Comparison of ENCODE assay signal across 8 mouse cellular contexts in the genomic region with DNA sequence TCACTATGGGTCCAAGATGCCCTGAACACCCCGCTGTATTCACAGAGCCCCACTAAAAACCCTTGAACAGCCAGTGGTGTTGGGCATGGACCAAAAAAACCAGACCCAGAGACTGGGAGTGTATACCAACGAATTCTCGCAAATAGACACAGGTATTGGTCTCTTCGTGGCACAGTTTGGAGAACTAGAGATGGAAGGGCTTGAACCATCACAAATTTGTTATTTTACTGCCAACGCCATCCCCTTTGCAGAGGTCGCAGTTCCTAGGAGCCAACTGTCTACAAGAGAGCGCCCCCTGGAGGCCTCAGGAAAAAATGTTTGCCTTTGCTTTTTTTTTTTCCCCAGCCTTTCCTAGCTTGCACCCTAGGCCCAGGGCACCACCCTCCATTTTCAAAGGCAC.
DNase-seq lines count a peak whose midpoint lies in the region; ATAC-seq and TF ChIP-seq lines count a peak whose summit lies in the region.

No protein-coding gene starts in this region.

- ATAC-seq in midbrain, embryonic 15.5 days (replicated peaks): no peak
- ATAC-seq in embryonic facial prominence, embryonic 14.5 days (ENCODE audit: low read depth): no peak

- no peaks in the 10 kb centered on the region for H3K9me3 ChIP-seq in midbrain, embryonic 10.5 days (replicated peaks)
- no peaks in the 10 kb centered on the region for H3K9me3 ChIP-seq in midbrain, embryonic 15.5 days
- no peaks in the 10 kb centered on the region for H3K9me3 ChIP-seq in embryonic facial prominence, embryonic 14.5 days (ENCODE audit: control insufficient read depth, low read length)

- TF ChIP-seq POLR2A in brain, embryonic 14.5 days (IDR thresholded peaks at IDR 0.05; ENCODE audit: borderline replicate concordance, extremely low read depth, insufficient read depth, insufficient read length, poor library complexity, severe bottlenecking): no peak

- DNase-seq in midbrain, embryonic 10.5 days (ENCODE audit: low spot score): no peak
- peak; percentile 59 for DNase-seq in brain, embryonic 14.5 days (ENCODE audit: low read depth)
- DNase-seq in embryonic facial prominence, embryonic 14.5 days (ENCODE audit: low spot score): peak; percentile 73
- DNase-seq in induced T-regulatory cell, adult 2 months (ENCODE audit: low read depth): peak; percentile 53
- DNase-seq in mesoderm, embryonic 11.5 days (ENCODE audit: low read depth, low spot score): peak; percentile 72
- DNase-seq in urinary bladder, adult 2 months (ENCODE audit: low spot score): no peak
- no peak for DNase-seq in left cerebral cortex, postnatal 36 days (ENCODE audit: low spot score in 2 of 2)

- H3K9ac ChIP-seq in midbrain, embryonic 15.5 days: no peak overlapping the region
- H3K9ac ChIP-seq in embryonic facial prominence, embryonic 14.5 days (ENCODE audit: low read depth, low read length): no peak overlapping the region

- intact Hi-C loops in left cerebral cortex, postnatal 36 days (cut with DNase I): loop anchor here (2.0 to 5.0 kb wide), 3 partner anchors 43 to 367 kb away; no protein-coding TSS in a partner anchor

- H3K4me2 ChIP-seq in midbrain, embryonic 15.5 days: no peak overlapping the region
- no peak overlapping the region for H3K4me2 ChIP-seq in embryonic facial prominence, embryonic 14.5 days (ENCODE audit: low read depth, low read length)

- H3K27me3 ChIP-seq in midbrain, embryonic 10.5 days (ENCODE audit: low read depth, poor library complexity, severe bottlenecking): no peaks in the 10 kb centered on the region
- H3K27me3 ChIP-seq in midbrain, embryonic 15.5 days (replicated peaks): no peaks in the 10 kb centered on the region
- no peaks in the 10 kb centered on the region for H3K27me3 ChIP-seq in embryonic facial prominence, embryonic 14.5 days (replicated peaks; ENCODE audit: control insufficient read depth, insufficient read depth, low read length)

- TF ChIP-seq CTCF in brain, embryonic 14.5 days (IDR thresholded peaks at IDR 0.05; ENCODE audit: borderline replicate concordance, extremely low read depth, insufficient read depth, insufficient read length): peak; percentile 72

- 36% methylated on average over 7 of the region's 7 CpGs for WGBS in midbrain, embryonic 10.5 days
- 37% methylated on average over 7 of the region's 7 CpGs for WGBS in midbrain, embryonic 15.5 days
- 24% methylated on average over 7 of the region's 7 CpGs for WGBS in embryonic facial prominence, embryonic 14.5 days

- no peaks in the 10 kb centered on the region for H3K36me3 ChIP-seq in midbrain, embryonic 10.5 days
- H3K36me3 ChIP-seq in midbrain, embryonic 15.5 days (replicated peaks): no peaks in the 10 kb centered on the region
- H3K36me3 ChIP-seq in embryonic facial prominence, embryonic 14.5 days (ENCODE audit: control insufficient read depth, insufficient read depth, low read length): no peaks in the 10 kb centered on the region

- H3K27ac ChIP-seq in midbrain, embryonic 10.5 days (replicated peaks): peak overlapping the region; percentile 84
- H3K27ac ChIP-seq in midbrain, embryonic 15.5 days: no peak overlapping the region
- H3K27ac ChIP-seq in embryonic facial prominence, embryonic 14.5 days (replicated peaks; ENCODE audit: low read depth, low read length): peak overlapping the region; percentile 91

- peaks cover 19% of the 10 kb centered on the region for H3K4me1 ChIP-seq in midbrain, embryonic 10.5 days
- H3K4me1 ChIP-seq in midbrain, embryonic 15.5 days: peaks cover 13% of the 10 kb centered on the region
- H3K4me1 ChIP-seq in embryonic facial prominence, embryonic 14.5 days (ENCODE audit: control insufficient read depth, insufficient read depth, low read length): peaks cover 18% of the 10 kb centered on the region

- H3K4me3 ChIP-seq in midbrain, embryonic 10.5 days: no peak overlapping the region
- H3K4me3 ChIP-seq in midbrain, embryonic 15.5 days: no peak overlapping the region
- no peak overlapping the region for H3K4me3 ChIP-seq in embryonic facial prominence, embryonic 14.5 days (ENCODE audit: low read depth, low read length)

Comparison
In these comparisons a context has a peak if more than half of its experiments do, and no peak if none do; other contexts are left out.
1. DNase-seq: peak in brain, embryonic 14.5 days (single experiment), embryonic facial prominence, embryonic 14.5 days (single experiment), induced T-regulatory cell, adult 2 months (single experiment) and mesoderm, embryonic 11.5 days (single experiment); none in midbrain, embryonic 10.5 days (single experiment), urinary bladder, adult 2 months (single experiment) and left cerebral cortex, postnatal 36 days (0 of 2).